Mouse (Mus musculus) adrenal gland, adult 18-20 months (tissue): ENCODE measurements at regions not wholly inside any gene's neighbourhood (a gene's known extent, or its start where the extent isn't known, plus 50 kb on each side); places are given as distances from the start of the nearest gene placed in this dataset.

ENCODE experiments used
- DNase-seq, 2 experiments: peaks; one replicate each; pipeline ENCODE4 v3.0.0; 2021 to 2022; ENCODE audit warnings: low spot score in 2 of 2

GRCm38 (mm10) chr9:84673327-84673726 is 639.2 kb upstream of the Gm11114 start:
- no peak for DNase-seq

- DNase-seq = no peak
These were observed 634.2 kb upstream of the Gm11114 start for GRCm38 (mm10) chr9:84678416-84678815.

- DNase-seq = no peak
These were observed 593.9 kb upstream of the Gm11114 start for GRCm38 (mm10) chr9:84718615-84719191.

GRCm38 (mm10) chr9:84719396-84719795 is 593.2 kb upstream of the Gm11114 start:
- no peak for DNase-seq

- no peak for DNase-seq
These were observed 592.1 kb upstream of the Gm11114 start for GRCm38 (mm10) chr9:84720454-84720853.

GRCm38 (mm10) chr9:84739266-84739665 is 573.3 kb upstream of the Gm11114 start:
- no peak for DNase-seq

- DNase-seq = no peak
These were observed 572.2 kb upstream of the Gm11114 start for GRCm38 (mm10) chr9:84740336-84740735.

GRCm38 (mm10) chr9:84754332-84754731 is 558.2 kb upstream of the Gm11114 start:
- DNase-seq = no peak

GRCm38 (mm10) chr9:84754828-84755227 is 557.7 kb upstream of the Gm11114 start:
- no peak for DNase-seq

- no peak for DNase-seq
These were observed 538.2 kb upstream of the Gm11114 start for GRCm38 (mm10) chr9:84774348-84774747.

GRCm38 (mm10) chr9:84775190-84775589 is 537.4 kb upstream of the Gm11114 start:
- no peak for DNase-seq

- DNase-seq = no peak
These were observed 533.4 kb upstream of the Gm11114 start for GRCm38 (mm10) chr9:84779125-84779524.

GRCm38 (mm10) chr9:84825768-84826167 is 486.8 kb upstream of the Gm11114 start:
- no peak for DNase-seq

- no peak for DNase-seq
These were observed 483.6 kb upstream of the Gm11114 start for GRCm38 (mm10) chr9:84828934-84829333.

GRCm38 (mm10) chr9:84830639-84831038 is 481.9 kb upstream of the Gm11114 start:
- no peak for DNase-seq

GRCm38 (mm10) chr9:84837498-84837897 is 475.1 kb upstream of the Gm11114 start:
- DNase-seq = no peak

- no peak for DNase-seq
These were observed 468.6 kb upstream of the Gm11114 start for GRCm38 (mm10) chr9:84844021-84844420.

GRCm38 (mm10) chr9:84861600-84861999 is 451.0 kb upstream of the Gm11114 start:
- no peak for DNase-seq

GRCm38 (mm10) chr9:84863431-84863830 is 449.1 kb upstream of the Gm11114 start:
- DNase-seq = no peak

- no peak for DNase-seq
These were observed 418.4 kb upstream of the Gm11114 start for GRCm38 (mm10) chr9:84894148-84894547.

- no peak for DNase-seq
These were observed 416.5 kb upstream of the Gm11114 start for GRCm38 (mm10) chr9:84896073-84896472.

- peak; percentile 19 to 20 for DNase-seq
These were observed 411.9 kb upstream of the Gm11114 start for GRCm38 (mm10) chr9:84900643-84901042.

- no peak for DNase-seq
These were observed 406.3 kb upstream of the Gm11114 start for GRCm38 (mm10) chr9:84906244-84906643.

GRCm38 (mm10) chr9:84913321-84913720 is 399.3 kb upstream of the Gm11114 start:
- DNase-seq = no peak
